Mouse (Mus musculus): ENCODE measurements at regions not wholly inside any gene's neighbourhood (a gene's known extent, or its start where the extent isn't known, plus 50 kb on each side); places are given as distances from the start of the nearest gene placed in this dataset.

DNA sequence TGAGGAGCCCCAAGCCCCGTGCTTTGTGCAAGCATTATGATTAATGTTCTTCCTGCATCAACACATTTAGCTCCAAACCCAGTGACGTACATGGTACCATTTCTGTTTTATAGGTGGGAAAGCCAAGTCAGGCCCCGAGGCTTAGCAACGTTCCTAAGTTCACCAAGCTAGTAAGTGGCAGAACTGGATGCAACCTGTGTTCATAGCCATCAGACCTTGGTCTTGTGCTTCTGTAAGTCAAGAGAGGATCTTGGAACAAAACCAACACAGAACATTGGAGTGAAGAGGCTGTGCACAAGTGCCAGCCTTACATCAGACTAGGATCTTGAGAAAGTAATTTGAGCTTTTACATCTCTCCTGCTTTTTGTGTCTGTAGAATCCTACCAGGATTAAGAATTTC, 71.3 kb downstream of the Cdc7 start:
- DNase-seq: no peak

DNA sequence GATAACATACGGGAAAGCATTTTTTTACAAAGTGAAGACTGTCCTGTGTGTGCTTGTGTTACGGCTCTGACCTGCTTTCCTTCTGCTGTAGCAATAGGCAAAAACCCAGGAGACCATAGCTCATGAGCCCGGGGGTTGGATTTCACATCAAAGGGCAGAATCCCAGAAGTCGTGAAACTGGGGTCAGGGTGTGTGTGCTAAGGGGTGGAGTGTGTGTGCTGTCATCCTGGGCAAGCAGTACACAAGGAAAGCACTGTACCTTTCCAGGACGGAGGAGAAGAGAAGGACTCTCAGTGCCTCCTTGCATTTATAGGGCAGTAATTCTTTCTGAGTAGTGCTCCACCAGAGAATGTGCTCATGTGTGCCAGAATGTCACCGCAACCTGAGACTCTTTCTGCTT, 71.7 kb downstream of the Cdc7 start:
- DNase-seq: no peak

DNA sequence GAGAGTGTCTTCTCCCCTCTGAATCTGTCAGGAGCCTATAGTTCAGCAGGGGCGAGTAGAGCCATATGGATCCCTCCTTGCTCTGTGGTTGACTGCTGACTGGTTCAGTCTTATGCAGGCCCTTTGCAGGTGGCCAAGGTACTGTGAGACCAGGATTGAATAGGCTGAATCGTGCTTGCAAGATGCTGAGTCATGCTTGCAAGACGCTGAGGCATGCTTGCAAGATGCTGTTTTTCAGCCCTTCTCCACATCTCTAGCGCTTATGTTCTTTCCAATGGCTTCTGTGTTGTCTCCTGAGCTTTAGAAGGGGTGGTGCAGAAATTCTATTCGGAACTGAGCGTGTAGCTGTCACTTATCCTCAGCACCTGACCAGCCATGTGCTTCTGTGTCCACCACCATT, 72.4 kb downstream of the Cdc7 start:
- no peak for DNase-seq

DNA sequence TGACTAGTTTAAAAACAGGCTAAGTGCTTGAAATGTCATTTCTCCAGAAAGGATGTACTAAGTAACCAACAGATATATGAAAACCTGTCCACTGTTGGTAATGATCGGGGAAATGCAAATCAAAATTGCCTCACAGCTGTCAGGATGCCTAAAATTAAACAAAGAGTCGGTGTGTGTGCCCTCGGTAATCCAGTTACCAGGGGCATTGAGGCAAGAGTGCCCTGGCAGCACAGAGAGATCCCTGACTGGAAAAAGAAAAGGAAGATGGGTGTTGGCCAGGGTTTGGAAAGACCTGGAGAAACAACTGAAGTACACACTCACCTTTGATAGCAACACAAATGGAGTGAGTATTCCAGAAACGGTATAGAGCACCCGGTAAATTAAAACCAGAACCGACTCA, 73.0 kb downstream of the Cdc7 start:
- DNase-seq: no peak

DNA sequence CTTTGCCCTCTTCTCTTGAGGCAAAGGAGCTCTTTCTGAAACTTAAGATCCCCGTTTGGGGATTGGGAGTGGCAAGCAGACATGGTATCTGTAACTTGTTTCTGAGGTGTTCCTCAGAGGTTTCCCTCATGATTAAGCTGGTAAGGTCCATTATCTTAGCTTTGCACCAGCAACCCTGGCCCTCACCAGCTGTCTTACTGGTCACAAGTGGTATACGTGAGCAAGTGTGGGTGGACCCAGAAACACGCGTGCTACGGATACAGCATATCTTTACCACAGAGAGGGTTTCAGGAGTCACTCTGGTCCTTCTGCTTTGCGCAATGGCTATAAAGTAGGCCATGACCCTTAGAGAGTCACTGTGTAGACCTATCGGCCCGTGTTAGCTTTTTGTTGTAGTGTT, 75.2 kb downstream of the Cdc7 start:
- DNase-seq: no peak

DNA sequence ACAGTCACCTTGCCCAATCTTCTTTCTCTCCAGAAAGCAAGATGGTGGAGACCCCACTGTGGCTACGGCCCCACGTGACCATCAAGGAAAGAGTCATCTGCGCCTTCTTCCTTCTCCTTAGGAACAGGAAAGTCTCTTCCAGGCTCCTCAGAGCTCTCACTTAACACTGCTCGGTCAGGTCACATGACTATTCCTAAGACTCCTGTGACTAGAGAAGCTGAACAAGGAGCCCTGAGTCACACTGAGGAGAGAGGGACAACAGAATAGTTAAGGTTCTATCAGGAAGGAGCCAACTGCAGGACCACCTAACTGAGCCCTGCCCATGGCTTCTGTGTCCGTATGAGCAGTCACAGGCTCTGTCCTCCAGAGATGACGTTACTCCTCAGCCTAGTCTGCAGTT, 75.8 kb downstream of the Cdc7 start:
- DNase-seq: no peak

DNA sequence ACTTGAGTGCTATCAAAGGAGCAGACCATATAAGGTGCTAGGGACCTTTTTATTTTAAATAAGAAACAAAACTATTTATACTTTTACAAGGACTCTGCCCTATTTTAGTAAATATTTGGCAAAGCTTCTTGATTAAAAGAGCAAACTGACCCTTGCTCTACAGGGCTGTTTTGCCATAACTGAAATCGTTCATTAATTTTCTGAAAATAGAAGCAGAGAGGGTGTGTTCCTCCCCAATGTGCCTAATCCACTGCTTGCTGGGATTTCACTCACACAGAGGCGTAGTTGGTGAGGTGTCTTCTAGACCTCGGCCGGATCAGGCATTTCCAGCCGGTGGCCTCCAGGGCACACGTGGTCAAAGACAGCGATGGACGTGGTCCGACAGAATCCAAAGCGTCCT, 76.4 kb downstream of the Cdc7 start:
- DNase-seq: no peak

DNA sequence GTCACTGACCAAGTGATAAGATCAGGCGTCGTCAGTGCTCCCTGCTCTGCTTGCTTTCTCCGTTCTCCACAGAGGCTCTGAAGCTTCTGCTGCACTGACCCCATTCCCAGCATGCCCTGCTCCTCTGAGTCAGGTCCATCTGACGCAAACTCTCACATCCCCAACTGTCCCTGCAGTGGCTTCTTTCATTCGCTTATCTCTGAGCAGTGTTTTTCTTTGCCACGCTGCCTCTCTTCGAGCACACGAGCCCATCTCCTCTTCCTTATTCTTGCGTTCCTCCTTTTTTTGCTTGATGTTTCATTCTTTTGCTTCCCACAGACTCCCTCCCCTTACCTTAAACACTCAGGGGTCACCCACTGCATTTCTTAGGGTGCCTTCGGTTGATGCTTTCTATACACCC, 81.0 kb downstream of the Cdc7 start:
- no peak for DNase-seq

DNA sequence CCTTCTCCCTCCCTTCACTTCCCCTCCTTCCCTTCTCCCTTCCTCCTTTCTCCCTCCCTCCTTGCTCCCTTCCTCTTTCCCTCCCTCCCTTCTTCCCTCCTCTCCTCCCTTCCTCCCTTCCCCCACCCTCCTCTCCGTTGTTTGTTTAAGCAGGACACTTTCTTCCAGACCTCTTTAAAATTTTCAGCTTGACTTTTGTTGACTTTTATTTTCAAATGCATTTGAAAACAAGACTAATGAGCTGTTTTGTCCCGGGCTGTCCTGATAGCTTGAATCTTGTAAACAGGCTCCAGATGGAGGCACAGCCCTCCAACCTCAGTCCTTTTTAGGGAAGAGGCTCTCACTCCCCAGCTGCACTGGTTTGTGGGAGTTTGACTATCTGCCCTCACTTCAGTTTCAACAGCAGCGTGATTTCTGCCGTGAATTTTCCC, 82.4 kb downstream of the Cdc7 start:
- peak; percentile 55 for DNase-seq

DNA sequence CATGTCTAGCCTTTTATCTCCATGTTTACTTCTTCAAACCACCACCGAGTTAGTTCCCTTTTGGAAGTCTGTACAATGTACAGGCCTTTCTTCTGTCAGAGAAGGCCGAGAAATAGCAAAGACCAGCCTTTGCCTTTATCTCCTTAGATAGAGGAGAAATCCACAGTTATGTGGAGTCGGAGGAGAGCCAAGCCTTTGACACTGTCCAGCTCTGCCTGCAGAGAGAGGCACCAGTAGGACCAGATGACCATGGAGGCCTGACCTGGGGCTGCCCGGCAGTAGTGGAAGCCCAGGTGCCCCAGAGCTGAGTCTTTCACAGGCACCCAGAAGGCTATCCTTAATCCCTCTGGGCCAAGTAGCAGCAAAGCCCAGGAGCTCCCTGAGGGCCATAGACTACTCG, 84.5 kb downstream of the Cdc7 start:
- DNase-seq: no peak

DNA sequence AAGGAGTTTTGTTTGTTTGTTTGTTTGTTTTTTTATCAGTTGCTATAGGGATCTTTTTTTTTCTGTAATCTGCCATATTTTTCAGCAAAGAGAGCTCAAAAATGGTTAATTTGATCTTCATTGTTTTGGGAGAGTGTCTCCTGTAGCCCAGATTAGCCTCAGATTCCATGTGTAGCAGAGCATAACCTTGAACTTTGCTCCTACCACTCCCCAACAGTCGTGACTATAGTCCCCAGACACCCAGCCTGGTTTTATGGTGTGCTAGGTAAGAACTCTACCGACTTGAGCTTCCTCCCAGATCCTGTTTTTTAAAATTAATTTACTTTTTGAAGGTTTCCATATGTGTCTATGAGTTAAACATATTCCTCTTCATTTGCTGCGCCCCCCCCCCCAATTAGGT, 86.0 kb downstream of the Cdc7 start:
- DNase-seq: no peak

DNA sequence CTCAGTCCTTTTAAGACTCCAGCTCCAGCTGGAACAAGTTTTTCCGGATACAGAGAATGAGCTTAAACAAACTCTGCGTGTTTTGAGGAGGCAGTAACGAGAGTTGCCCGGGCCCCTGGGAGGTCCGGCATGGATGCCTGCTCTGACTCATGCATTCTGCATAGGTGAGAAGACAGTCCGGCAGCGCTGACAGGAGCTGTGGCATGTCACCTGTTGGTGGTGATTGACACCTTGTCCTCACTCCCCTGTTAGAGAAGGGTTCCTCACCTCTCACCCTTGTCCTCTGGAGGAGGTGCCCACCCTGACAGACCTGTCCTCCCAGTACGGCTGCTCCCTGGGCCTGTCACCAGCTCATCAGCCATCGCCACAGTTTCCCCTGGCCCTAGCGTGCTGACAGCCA, 87.7 kb downstream of the Cdc7 start:
- DNase-seq: peak; percentile 36

DNA sequence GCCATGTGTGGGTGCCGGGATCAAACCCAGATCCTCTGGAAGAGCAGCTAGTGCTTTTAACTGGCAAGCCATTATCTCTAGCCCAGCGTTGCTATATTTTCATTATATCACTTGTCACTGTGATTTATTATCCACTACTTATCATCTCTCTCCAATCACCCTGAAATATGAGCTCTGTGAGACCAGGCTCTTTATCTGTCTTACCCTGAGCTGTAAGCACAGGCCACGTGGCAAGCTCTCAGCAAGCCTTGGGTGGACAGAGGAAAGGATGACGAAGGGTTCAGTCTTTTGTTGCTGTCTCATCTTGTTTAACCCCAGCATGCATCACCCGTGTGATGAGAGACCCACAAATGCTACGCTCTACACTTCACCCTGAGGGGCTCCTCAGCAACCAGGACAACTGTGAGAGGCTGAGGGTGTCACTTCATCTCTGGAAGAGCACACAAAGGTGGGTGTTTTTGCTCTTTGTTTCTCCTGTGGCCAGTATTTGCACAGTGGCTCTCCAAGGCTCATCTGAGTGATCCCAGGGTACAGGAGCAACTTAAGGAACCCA, 90.9 kb downstream of the Cdc7 start:
- DNase-seq: no peak

DNA sequence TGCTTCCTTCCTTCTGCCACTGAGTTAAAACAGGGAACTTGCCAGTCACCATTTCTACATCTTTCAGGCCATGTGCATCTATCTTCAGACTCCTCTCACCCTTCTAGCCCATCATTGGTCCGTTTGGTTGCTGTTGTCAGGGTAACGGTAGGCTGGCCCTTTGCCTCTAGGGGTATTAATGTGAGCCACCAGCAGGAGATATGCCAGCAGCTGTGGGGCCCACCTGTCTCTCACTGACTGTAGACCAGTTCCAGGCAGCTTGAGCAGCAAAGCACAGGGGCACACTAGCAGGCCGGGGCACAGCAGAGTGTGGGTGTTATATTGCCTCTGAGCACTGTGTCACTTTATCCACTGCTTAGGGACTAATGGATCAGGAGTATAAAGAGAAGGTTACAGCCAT, 91.3 kb downstream of the Cdc7 start:
- DNase-seq: no peak

Data from kidney, postnatal 10 days (tissue).